Mouse (Mus musculus) lung, embryonic 14.5 days (tissue): ENCODE results near the gene Nt5c3. TPM values are rescaled to one million over a fixed set of nuclear protein-coding genes. Genes with fewer than 3 reads are reported as not detected.
"Not testable (repeated sequence)": the region's sequence is repeated elsewhere in the genome, so short reads cannot be mapped to it uniquely, and the experiment has no call there.

Experiments used
- ATAC-seq: fragments of 200-750 bp; cut with Nextera tagmentation; 2 replicates; pipeline ENCODE4 v1.8.0; 2017; ENCODE audit warnings: mild to moderate bottlenecking, moderate TSS enrichment, moderate library complexity; ENCODE audit not compliant: insufficient read depth
- DNase-seq: peaks from one replicate; pipeline ENCODE4 v3.0.0-alpha.2; 2015
- H3K27ac ChIP-seq: fragments of 300-500 bp; sonication (generic); 2 replicates; pipeline ENCODE4 v1.5.1; 2014; ENCODE audit warnings: low read depth, mild to moderate bottlenecking, moderate library complexity
- H3K27me3 ChIP-seq: fragments of 300-500 bp; sonication (generic); 2 replicates; pipeline ENCODE4 v1.6.1; 2014; ENCODE audit warnings: low read length, control low read depth; ENCODE audit not compliant: insufficient read depth
- H3K36me3 ChIP-seq: fragments of 300-500 bp; sonication (generic); 2 replicates; pipeline ENCODE4 v1.6.1; 2014; ENCODE audit warnings: control low read depth; ENCODE audit not compliant: insufficient read depth
- H3K4me1 ChIP-seq: fragments of 300-500 bp; sonication (generic); 2 replicates; pipeline ENCODE4 v1.6.1; 2014; ENCODE audit warnings: antibody characterized with exemption, control low read depth; ENCODE audit not compliant: insufficient read depth
- H3K4me2 ChIP-seq: fragments of 300-500 bp; sonication (generic); 2 replicates; pipeline ENCODE4 v1.6.1; 2014; ENCODE audit warnings: mild to moderate bottlenecking
- H3K4me3 ChIP-seq: fragments of 300-500 bp; sonication (generic); 2 replicates; pipeline ENCODE4 v1.5.1; 2014; ENCODE audit warnings: low read depth, low read length
- H3K9ac ChIP-seq: fragments of 300-500 bp; sonication (generic); 2 replicates; pipeline ENCODE4 v1.6.1; 2014
- H3K9me3 ChIP-seq: fragments of 300-500 bp; sonication (generic); 2 replicates; pipeline ENCODE4 v1.6.1; 2016; ENCODE audit warnings: low read depth, low read length, control low read depth
- CTCF ChIP-seq: IDR thresholded peaks from 2 replicates; pipeline ENCODE4 v1.5.1; 2016; ENCODE audit warnings: antibody characterized with exemption, low read depth
- WGBS: fragments of 180-500 bp; shearing (Covaris S2); extraction: QIAGEN DNeasy Blood & Tissue Kit; methylation state at CpG from one replicate; pipeline ENCODE4 v1.1.7; 2014; 5-methylcytosine and 5-hydroxymethylcytosine counted together
- polyA plus RNA-seq: library from polyadenylated mRNA; unstranded; fragments of >200 nt; fragmentation: Nextera tagmentation; extraction: Ambion mirVana; gene quantifications from 2 replicates; pipeline ENCODE4 v1.2.1, GENCODE M21; 2014

Nt5c3 gene
- polyA plus RNA-seq, 1 experiment from 2014 or later, result 60.7 TPM

GRCm38 (mm10) chr6:56879352-56879955 is 44.3 kb downstream of the Nt5c3 start:
- ATAC-seq (peak; percentile 49; the same call in 1 of the 2 replicates), DNase-seq (peak; percentile 3)
- Histone ChIP-seq H3K36me3 (peaks cover 62% of the 10 kb centered on the region), H3K4me1 (no peaks in the 10 kb centered on the region), H3K9me3 (no peaks in the 10 kb centered on the region), H3K27ac (no peak overlapping the region), H3K4me2 (no peak overlapping the region), H3K27me3 (no peaks in the 10 kb centered on the region), H3K4me3 (no peak overlapping the region), H3K9ac (no peak overlapping the region)
- WGBS, result 39% methylated on average over 1 of the region's 1 CpGs
- no peak for TF ChIP-seq CTCF

GRCm38 (mm10) chr6:56877985-56878384 is 45.7 kb downstream of the Nt5c3 start:
- no peaks in the 10 kb centered on the region for H3K4me1 ChIP-seq
- no peaks in the 10 kb centered on the region for H3K27me3 ChIP-seq
- H3K4me3 ChIP-seq, result no peak overlapping the region
- DNase-seq (no peak), ATAC-seq (no peak)
- whole genome bisulfite sequencing, result 91% methylated on average over 8 of the region's 8 CpGs
- TF ChIP-seq CTCF, result no peak
- no peak overlapping the region for H3K4me2 ChIP-seq
- peaks cover 63% of the 10 kb centered on the region for H3K36me3 ChIP-seq
- no peak overlapping the region for H3K27ac ChIP-seq
- H3K9ac ChIP-seq, result no peak overlapping the region
- H3K9me3 ChIP-seq, result no peaks in the 10 kb centered on the region

GRCm38 (mm10) chr6:56876870-56877269 is 46.9 kb downstream of the Nt5c3 start:
- H3K4me3 ChIP-seq, result no peak overlapping the region
- no peak for ATAC-seq
- WGBS, result 79% methylated on average over 4 of the region's 4 CpGs
- no peak overlapping the region for H3K9ac ChIP-seq
- no peaks in the 10 kb centered on the region for H3K4me1 ChIP-seq
- no peaks in the 10 kb centered on the region for H3K27me3 ChIP-seq
- TF ChIP-seq CTCF, result no peak
- H3K27ac ChIP-seq, result no peak overlapping the region
- no peak for DNase-seq
- H3K36me3 ChIP-seq, result peaks cover 64% of the 10 kb centered on the region
- no peak overlapping the region for H3K4me2 ChIP-seq
- no peaks in the 10 kb centered on the region for H3K9me3 ChIP-seq

GRCm38 (mm10) chr6:56870027-56870426 is 53.7 kb downstream of the Nt5c3 start:
- DNase-seq (no peak), ATAC-seq (no peak)
- Histone ChIP-seq H3K36me3 (peaks cover 58% of the 10 kb centered on the region), H3K9me3 (no peaks in the 10 kb centered on the region), H3K27ac (no peak overlapping the region), H3K4me2 (no peak overlapping the region), H3K27me3 (no peaks in the 10 kb centered on the region), H3K9ac (no peak overlapping the region), H3K4me3 (no peak overlapping the region), H3K4me1 (no peaks in the 10 kb centered on the region)
- no peak for TF ChIP-seq CTCF
- 61% methylated on average over 2 of the region's 2 CpGs for WGBS

- no peak overlapping the region for H3K27ac ChIP-seq
- H3K4me2 ChIP-seq, result no peak overlapping the region
- WGBS, result 74% methylated on average over 8 of the region's 8 CpGs
- no peak overlapping the region for H3K4me3 ChIP-seq
- no peaks in the 10 kb centered on the region for H3K9me3 ChIP-seq
- ATAC-seq (no peak), DNase-seq (no peak)
- TF ChIP-seq CTCF, result no peak
- H3K4me1 ChIP-seq, result no peaks in the 10 kb centered on the region
- H3K27me3 ChIP-seq, result no peaks in the 10 kb centered on the region
- H3K9ac ChIP-seq, result no peak overlapping the region
- H3K36me3 ChIP-seq, result peaks cover 54% of the 10 kb centered on the region
Measured at GRCm38 (mm10) chr6:56868565-56868964, 55.2 kb downstream of the Nt5c3 start.

GRCm38 (mm10) chr6:56866899-56867298 is 56.8 kb downstream of the Nt5c3 start:
- peaks cover 45% of the 10 kb centered on the region for H3K36me3 ChIP-seq

GRCm38 (mm10) chr6:56860205-56860848 is 63.4 kb downstream of the Nt5c3 start:
- WGBS, result 90% methylated on average over 8 of the region's 8 CpGs
- Histone ChIP-seq H3K27ac (no peak overlapping the region), H3K27me3 (no peaks in the 10 kb centered on the region), H3K4me1 (no peaks in the 10 kb centered on the region), H3K9me3 (no peaks in the 10 kb centered on the region), H3K4me2 (no peak overlapping the region), H3K36me3 (peaks cover 48% of the 10 kb centered on the region), H3K4me3 (no peak overlapping the region), H3K9ac (no peak overlapping the region)
- TF ChIP-seq CTCF, result no peak
- ATAC-seq (no peak), DNase-seq (no peak)

More at GRCm38 (mm10) chr6:56866899-56867298, 56.8 kb downstream of the Nt5c3 start:
- not testable (repeated sequence) for H3K27ac ChIP-seq, H3K4me2 ChIP-seq, H3K9ac ChIP-seq, H3K4me3 ChIP-seq, H3K9me3 ChIP-seq, DNase-seq, H3K4me1 ChIP-seq, ATAC-seq, H3K27me3 ChIP-seq
- WGBS, result 92% methylated on average over 1 of the region's 1 CpGs
